Mouse (Mus musculus): Measurements from ENCODE around the gene Aagab.

GRCm38 (mm10) chr9:63658436-63658835, 56.0 kb downstream of the Aagab start:
- TF ChIP-seq GATA1 (IDR thresholded peaks at IDR 0.05; ENCODE audit: borderline replicate concordance, low read length) (no peak), FLI1 (IDR thresholded peaks at IDR 0.05; ENCODE audit: low read length) (no peak)
